Mouse (Mus musculus) kidney, embryonic 15.5 days (tissue): ENCODE results near the gene Dthd1. TPM values are rescaled to one million over a fixed set of nuclear protein-coding genes. Genes with fewer than 3 reads are reported as not detected.
A peak's percentile ranks its signal among the peaks of the same experiment; 100 is the strongest.

Experiments
- ATAC-seq: fragments of 200-750 bp; cut with Nextera tagmentation; replicated peaks from 2 replicates; pipeline ENCODE4 v1.8.0; 2017; ENCODE audit warnings: moderate TSS enrichment; ENCODE audit not compliant: low FRiP score
- H3K27ac ChIP-seq: fragments of 300-500 bp; sonication (generic); 2 replicates; pipeline ENCODE4 v1.5.1; 2015; ENCODE audit warnings: mild to moderate bottlenecking, inconsistent platforms
- H3K27me3 ChIP-seq: fragments of 300-500 bp; sonication (generic); 2 replicates; pipeline ENCODE4 v1.6.1; 2015; ENCODE audit warnings: inconsistent platforms
- H3K36me3 ChIP-seq: fragments of 300-500 bp; sonication (generic); 2 replicates; pipeline ENCODE4 v1.6.1; 2015; ENCODE audit warnings: inconsistent platforms
- H3K4me1 ChIP-seq: fragments of 300-500 bp; sonication (generic); 2 replicates; pipeline ENCODE4 v1.6.1; 2015; ENCODE audit warnings: inconsistent platforms
- H3K4me2 ChIP-seq: fragments of 300-500 bp; sonication (generic); 2 replicates; pipeline ENCODE4 v1.6.1; 2015; ENCODE audit warnings: moderate library complexity, mild to moderate bottlenecking, inconsistent platforms
- H3K4me3 ChIP-seq: fragments of 300-500 bp; sonication (generic); replicated peaks from 2 replicates; pipeline ENCODE4 v1.5.1; 2015; ENCODE audit warnings: mild to moderate bottlenecking, inconsistent platforms
- H3K9ac ChIP-seq: fragments of 300-500 bp; sonication (generic); 2 replicates; pipeline ENCODE4 v1.6.1; 2015; ENCODE audit warnings: mild to moderate bottlenecking, inconsistent platforms
- H3K9me3 ChIP-seq: fragments of 300-500 bp; sonication (generic); replicated peaks from 2 replicates; pipeline ENCODE4 v1.6.1; 2016; ENCODE audit warnings: inconsistent platforms
- WGBS: fragments of 180-500 bp; shearing (Covaris S2); methylation state at CpG from one replicate; pipeline ENCODE4 v1.1.7; 2015; ENCODE audit warnings: mixed read lengths; 5-methylcytosine and 5-hydroxymethylcytosine counted together
- polyA plus RNA-seq: library from polyadenylated mRNA; unstranded; fragments of >200 nt; fragmentation: Nextera tagmentation; extraction: Ambion mirVana; gene quantifications from 2 replicates; pipeline ENCODE4 v1.2.1, GENCODE M21; 2015

Gene Dthd1
- polyA plus RNA-seq, 1 experiment from 2014 or later = not detected

- Histone ChIP-seq H3K9me3 (no peaks in the 10 kb centered on the region), H3K36me3 (no peaks in the 10 kb centered on the region), H3K9ac (no peak overlapping the region), H3K27me3 (no peaks in the 10 kb centered on the region), H3K4me3 (no peak overlapping the region), H3K4me2 (no peak overlapping the region), H3K27ac (no peak overlapping the region), H3K4me1 (no peaks in the 10 kb centered on the region)
- ATAC-seq = 0 out of 2 replicates have a peak, but pooled peaks have one; percentile 40
- 54% methylated on average over 3 of the region's 3 CpGs for WGBS
Measured at GRCm38 (mm10) chr5:62895326-62895725, 81.7 kb downstream of the Dthd1 start.

- Histone ChIP-seq H3K4me3 (no peak overlapping the region), H3K27ac (no peak overlapping the region), H3K4me1 (no peaks in the 10 kb centered on the region), H3K4me2 (no peak overlapping the region), H3K36me3 (no peaks in the 10 kb centered on the region), H3K9me3 (no peaks in the 10 kb centered on the region), H3K9ac (no peak overlapping the region), H3K27me3 (no peaks in the 10 kb centered on the region)
- ATAC-seq = no peak
- 73% methylated on average over 2 of the region's 2 CpGs for WGBS
Measured at GRCm38 (mm10) chr5:62906954-62907353, 93.3 kb downstream of the Dthd1 start.

DNA sequence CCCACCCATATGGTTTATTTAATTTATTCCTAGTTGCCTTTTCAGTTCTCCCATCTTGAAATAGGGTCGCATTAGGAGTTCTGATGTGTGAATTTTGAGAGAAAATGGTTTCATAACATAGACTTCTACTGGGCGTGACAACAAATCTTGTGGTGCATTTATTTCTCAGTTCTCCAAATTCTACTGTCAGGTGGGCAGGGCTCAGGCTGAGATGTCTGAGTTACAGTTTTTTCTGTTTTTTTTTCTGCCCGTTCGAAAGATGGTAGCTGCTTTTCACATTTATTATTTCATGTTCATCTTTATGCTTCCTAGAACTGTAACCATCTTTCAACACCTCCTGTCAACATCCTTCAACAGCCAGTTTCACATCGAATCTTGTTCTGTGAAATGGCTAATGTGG lies 95.5 kb downstream of the Dthd1 start:
- no peaks in the 10 kb centered on the region for H3K9me3 ChIP-seq
- H3K27me3 ChIP-seq = no peaks in the 10 kb centered on the region
- H3K9ac ChIP-seq = no peak overlapping the region
- H3K36me3 ChIP-seq = no peaks in the 10 kb centered on the region
- no peaks in the 10 kb centered on the region for H3K4me1 ChIP-seq
- 87% methylated on average over 5 of the region's 5 CpGs for WGBS
- H3K4me3 ChIP-seq = no peak overlapping the region
- no peak for ATAC-seq
- H3K4me2 ChIP-seq = no peak overlapping the region
- no peak overlapping the region for H3K27ac ChIP-seq

DNA sequence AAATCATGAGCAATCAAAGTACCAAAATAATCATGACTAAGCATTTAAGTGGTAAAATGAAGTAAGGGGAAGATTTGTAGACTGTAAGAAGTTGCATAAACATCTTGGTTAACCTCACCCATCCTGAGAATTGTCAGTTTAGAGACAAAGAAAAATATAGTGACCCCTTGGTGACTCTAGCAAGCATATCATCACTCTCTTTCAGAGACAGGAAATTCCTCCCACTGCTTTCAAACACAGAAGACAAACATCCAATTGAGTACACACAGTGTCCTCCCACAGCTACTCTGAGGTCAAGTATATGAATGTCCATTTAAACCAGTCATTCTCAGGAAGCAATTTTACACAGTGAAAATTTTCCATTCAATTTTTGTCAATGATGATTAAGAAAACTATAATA lies 111.0 kb downstream of the Dthd1 start:
- no peaks in the 10 kb centered on the region for H3K27me3 ChIP-seq
- H3K9ac ChIP-seq = no peak overlapping the region
- no peaks in the 10 kb centered on the region for H3K4me1 ChIP-seq
- H3K4me3 ChIP-seq = no peak overlapping the region
- ATAC-seq = peak; percentile 46; the same call in 1 of the 2 replicates
- no peaks in the 10 kb centered on the region for H3K9me3 ChIP-seq
- no peak overlapping the region for H3K27ac ChIP-seq
- H3K4me2 ChIP-seq = no peak overlapping the region
- H3K36me3 ChIP-seq = no peaks in the 10 kb centered on the region

Other genes starting within 250 kb of the Dthd1 start
- 3.3 and 3.8 TPM in 2 replicates for gene Arap2, start 47.7 kb upstream of the Dthd1 start, polyA plus RNA-seq